ENCODE assay signal across 23 mouse cellular contexts in genomic region chr14:46275455-46275854, GRCm38 (mm10).
"Had no signal": no experiment of that assay in that cellular context is flagged by ENCODE, and none has a peak within 500 bp of the region (broad histone marks: within the 10 kb centered on the region; RNA-seq: fewer than 3 reads in every experiment).

No protein-coding gene starts in this region.

- H3K36me3 ChIP-seq: heart, embryonic 10.5 days; heart, embryonic 12.5 days; hindbrain, embryonic 10.5 days; hindbrain, embryonic 12.5 days; intestine, embryonic 15.5 days; kidney, embryonic 15.5 days; limb, embryonic 10.5 days; limb, embryonic 12.5 days; liver, embryonic 12.5 days had no signal

- ATAC-seq: hindbrain, embryonic 16.5 days; inflammation-experienced regulatory T-cells, adult 6 months; intestine, embryonic 15.5 days; intestine, postnatal 0 days; liver, embryonic 12.5 days had no signal

- DNase-seq: gastrocnemius, adult 2 months; gastrocnemius, postnatal 10 days; gastrocnemius, postnatal 25 days; heart, postnatal 10 days; heart, postnatal 4 days; liver had no signal

- H3K4me3 ChIP-seq: gastrocnemius, adult 2 months; heart, embryonic 10.5 days; heart, embryonic 12.5 days; hindbrain, embryonic 10.5 days; hindbrain, embryonic 12.5 days; intestine, embryonic 15.5 days; kidney, embryonic 15.5 days; layer of hippocampus, adult 2 months; left cerebral cortex, adult 2 months; limb, embryonic 10.5 days; limb, embryonic 12.5 days; liver, embryonic 12.5 days had no signal

- H3K9ac ChIP-seq: heart, embryonic 12.5 days; hindbrain, embryonic 12.5 days; hindbrain, embryonic 14.5 days; intestine, embryonic 15.5 days; kidney, embryonic 15.5 days; limb, embryonic 12.5 days; liver, embryonic 12.5 days; liver, embryonic 14.5 days had no signal

- H3K27me3 ChIP-seq: heart, embryonic 12.5 days; hindbrain, embryonic 12.5 days; intestine, embryonic 15.5 days; kidney, embryonic 15.5 days; limb, embryonic 12.5 days; liver, embryonic 12.5 days had no signal

- H3K9me3 ChIP-seq: heart, embryonic 10.5 days; heart, embryonic 12.5 days; hindbrain, embryonic 10.5 days; hindbrain, embryonic 12.5 days; intestine, embryonic 15.5 days; kidney, embryonic 15.5 days; limb, embryonic 10.5 days; limb, embryonic 12.5 days; liver, embryonic 12.5 days had no signal

- H3K4me2 ChIP-seq: heart, embryonic 12.5 days; hindbrain, embryonic 12.5 days; hindbrain, embryonic 14.5 days; intestine, embryonic 15.5 days; kidney, embryonic 15.5 days; limb, embryonic 12.5 days; liver, embryonic 12.5 days had no signal

- H3K27ac ChIP-seq: gastrocnemius, adult 2 months; heart, embryonic 10.5 days; hindbrain, embryonic 10.5 days; hindbrain, embryonic 12.5 days; hindbrain, embryonic 14.5 days; intestine, embryonic 15.5 days; kidney, embryonic 15.5 days; kidney, postnatal 0 days; layer of hippocampus, adult 2 months; left cerebral cortex, adult 2 months; limb, embryonic 10.5 days; limb, embryonic 12.5 days; liver, embryonic 12.5 days; liver, embryonic 14.5 days had no signal

- H3K4me1 ChIP-seq: heart, embryonic 10.5 days; heart, embryonic 12.5 days; hindbrain, embryonic 10.5 days; hindbrain, embryonic 12.5 days; intestine, embryonic 15.5 days; kidney, embryonic 15.5 days; limb, embryonic 10.5 days; limb, embryonic 12.5 days; liver, embryonic 12.5 days had no signal
